Mouse (Mus musculus) liver, adult 2 months (tissue): ENCODE measurements around the gene Mtln. TPM values are rescaled to one million over a fixed set of nuclear protein-coding genes. Genes with fewer than 3 reads are reported as not detected.

ENCODE experiments used
- DNase-seq: peaks from one replicate; pipeline ENCODE4 v3.0.0-alpha.2; 2011; ENCODE audit warnings: low read depth, low spot score; ENCODE audit errors: extremely low read depth
- H3K27ac ChIP-seq: fragments of 200-500 bp; replicated peaks from 2 replicates; pipeline ENCODE4 v1.5.1; 2012; ENCODE audit warnings: low read depth, mild to moderate bottlenecking, control low read depth, inconsistent platforms, low read length; ENCODE audit not compliant: insufficient read depth
- H3K27me3 ChIP-seq: fragments of 200-500 bp; 2 replicates; pipeline ENCODE4 v1.6.1; 2012; ENCODE audit warnings: mild to moderate bottlenecking, moderate library complexity, low read length, inconsistent platforms; ENCODE audit not compliant: control insufficient read depth, insufficient read depth
- H3K36me3 ChIP-seq: fragments of 200-500 bp; 2 replicates; pipeline ENCODE4 v1.6.1; 2012; ENCODE audit warnings: low read length, inconsistent platforms; ENCODE audit not compliant: control insufficient read depth, insufficient read depth
- H3K4me1 ChIP-seq: fragments of 200-500 bp; 2 replicates; pipeline ENCODE4 v1.6.1; 2011; ENCODE audit warnings: low read length; ENCODE audit not compliant: control insufficient read depth, insufficient read depth
- H3K4me3 ChIP-seq: fragments of 200-500 bp; 2 replicates; pipeline ENCODE4 v1.5.1; 2011; ENCODE audit warnings: low read depth, mild to moderate bottlenecking, control low read depth, low read length, moderate library complexity; ENCODE audit not compliant: insufficient read depth
- H3K79me2 ChIP-seq: fragments of 200-500 bp; 2 replicates; pipeline ENCODE4 v1.6.1; 2012; ENCODE audit warnings: inconsistent platforms, mild to moderate bottlenecking, low read length, moderate library complexity; ENCODE audit not compliant: control insufficient read depth, insufficient read depth
- H3K9ac ChIP-seq: fragments of 200-500 bp; 2 replicates; pipeline ENCODE4 v1.6.1; 2012; ENCODE audit warnings: low read depth, mild to moderate bottlenecking, control low read depth, inconsistent platforms, low read length
- CTCF ChIP-seq: fragments of 200-500 bp; IDR thresholded peaks from 2 replicates; pipeline ENCODE4 v1.5.1; 2011; ENCODE audit warnings: low read depth, low read length, control low read depth
- POLR2A ChIP-seq: fragments of 200-500 bp; IDR thresholded peaks from 2 replicates; pipeline ENCODE4 v1.6.1; 2011; ENCODE audit warnings: low read length, control low read depth; ENCODE audit not compliant: insufficient read depth; ENCODE audit errors: extremely low read depth
- WGBS: fragments of 180-500 bp; shearing (Covaris S2); methylation state at CpG from one replicate; pipeline ENCODE4 v1.1.7; 2018; 5-methylcytosine and 5-hydroxymethylcytosine counted together
- polyA plus RNA-seq: library from polyadenylated mRNA; depleted of rRNA; stranded (reverse); fragments of >200 nt; gene quantifications from 2 replicates; pipeline ENCODE4 v1.2.3, GENCODE M21; 2012
- total RNA-seq: library from RNA; depleted of rRNA; stranded (reverse); fragments of >200 nt; gene quantifications from 2 replicates; pipeline ENCODE4 v1.2.3, GENCODE M21; 2014

Mtln gene
- total and polyA plus RNA-seq, 2 experiments: 29.9 to 47.6 TPM

DNA sequence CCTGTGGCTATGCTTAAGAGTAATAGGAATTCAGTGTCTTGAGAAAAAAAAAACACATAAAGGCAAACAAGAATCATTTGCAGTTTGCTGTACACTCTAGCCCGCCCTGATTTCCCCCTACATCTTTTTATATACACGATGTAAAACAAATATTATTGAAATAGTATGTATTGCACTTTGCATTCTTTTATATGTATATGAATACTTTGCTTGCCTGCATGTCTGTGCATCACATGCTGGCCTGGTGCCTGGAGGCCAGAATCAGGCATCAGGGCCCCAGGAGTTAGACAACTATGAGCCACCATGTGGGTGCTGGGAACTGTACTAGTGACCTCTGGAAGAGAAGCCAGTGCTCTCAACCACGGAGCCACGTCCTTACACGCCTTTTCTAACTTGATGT lies 5.1 kb downstream of the Mtln start:
- 96% methylated on average over 5 of the region's 5 CpGs for WGBS
- DNase-seq: no peak
- no peaks in the 10 kb centered on the region for H3K27me3 ChIP-seq
- no peaks in the 10 kb centered on the region for H3K36me3 ChIP-seq
- peaks cover 5% of the 10 kb centered on the region; the same call in 1 of the 2 replicates for H3K4me1 ChIP-seq
- no peaks in the 10 kb centered on the region for H3K79me2 ChIP-seq
- H3K4me3 ChIP-seq: no peak overlapping the region
- no peak for TF ChIP-seq POLR2A
- H3K27ac ChIP-seq: no peak overlapping the region
- no peak overlapping the region for H3K9ac ChIP-seq

DNA sequence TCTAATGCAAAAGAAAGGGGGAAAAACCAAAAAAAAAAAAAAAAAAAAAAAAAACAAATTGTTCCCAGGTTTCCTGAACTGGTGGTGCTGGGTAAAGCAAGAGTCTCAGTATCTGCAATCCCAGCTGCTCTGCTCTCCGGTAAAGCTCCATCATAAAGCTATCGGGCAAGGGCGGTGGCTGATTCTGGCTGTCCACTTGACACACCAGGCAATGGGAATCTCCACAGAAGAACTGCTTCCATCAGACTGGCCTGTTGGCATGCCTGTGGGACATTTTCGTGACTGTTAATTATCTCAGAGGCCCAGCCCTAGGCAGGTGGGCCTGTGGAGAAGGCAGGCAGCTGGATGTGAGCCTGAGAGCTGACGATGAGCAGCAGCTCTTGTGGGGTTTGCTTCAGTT lies 13.8 kb downstream of the Mtln start:
- DNase-seq: no peak
- Histone ChIP-seq H3K9ac (no peak overlapping the region), H3K27me3 (no peaks in the 10 kb centered on the region), H3K36me3 (no peaks in the 10 kb centered on the region), H3K27ac (no peak overlapping the region), H3K79me2 (no peaks in the 10 kb centered on the region), H3K4me3 (no peak overlapping the region), H3K4me1 (no peaks in the 10 kb centered on the region)
- 94% methylated on average over 5 of the region's 5 CpGs for whole genome bisulfite sequencing
- no peak for TF ChIP-seq POLR2A
- no peak for TF ChIP-seq CTCF

DNA sequence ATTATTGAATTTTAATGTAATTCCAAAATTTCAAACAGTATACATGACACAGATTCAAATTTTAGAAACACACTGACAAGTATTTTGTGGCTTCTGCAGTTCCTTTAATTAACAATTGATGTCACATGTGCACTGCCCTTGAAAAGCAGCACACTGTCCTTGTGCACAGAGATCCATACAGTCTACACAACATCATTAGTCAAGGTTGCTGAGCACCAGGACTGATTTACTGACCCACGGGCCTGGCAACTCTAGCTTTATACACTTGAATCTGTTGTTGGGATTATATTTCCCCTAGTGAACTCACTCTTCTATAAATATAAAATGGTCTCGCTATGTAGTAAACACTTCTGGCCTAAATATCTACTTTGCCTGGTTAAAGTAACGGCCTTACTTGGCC lies 17.3 kb downstream of the Mtln start:
- Histone ChIP-seq H3K4me3 (no peak overlapping the region), H3K27me3 (no peaks in the 10 kb centered on the region), H3K9ac (no peak overlapping the region), H3K79me2 (no peaks in the 10 kb centered on the region), H3K4me1 (no peaks in the 10 kb centered on the region), H3K36me3 (no peaks in the 10 kb centered on the region), H3K27ac (no peak overlapping the region)
- no peak for DNase-seq
- TF ChIP-seq POLR2A (no peak), CTCF (no peak)
- 90% methylated on average over 3 of the region's 3 CpGs for WGBS

DNA sequence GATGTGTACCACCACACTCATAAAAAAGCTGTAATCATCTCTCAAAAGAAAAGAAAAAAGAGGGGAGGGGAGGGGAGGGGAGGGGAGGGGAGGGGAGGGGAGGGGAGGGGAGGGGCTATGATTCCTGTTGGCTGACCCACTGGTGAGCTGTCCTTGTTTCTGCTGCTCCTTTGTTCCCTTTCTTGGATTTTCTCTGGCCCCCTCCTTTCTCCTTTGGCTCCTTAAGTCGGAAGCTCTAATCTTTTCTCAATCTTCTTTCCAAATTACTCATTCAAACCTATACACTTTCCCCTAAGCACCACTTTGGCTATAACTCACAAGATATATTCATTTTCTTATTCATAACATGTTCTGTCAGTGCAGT lies 17.7 kb downstream of the Mtln start:
- H3K36me3 ChIP-seq: no peaks in the 10 kb centered on the region
- no peaks in the 10 kb centered on the region for H3K4me1 ChIP-seq
- H3K27ac ChIP-seq: no peak overlapping the region
- 91% methylated on average over 1 of the region's 1 CpGs for WGBS
- TF ChIP-seq POLR2A: no peak
- TF ChIP-seq CTCF: no peak
- H3K9ac ChIP-seq: no peak overlapping the region
- DNase-seq: no peak
- no peaks in the 10 kb centered on the region for H3K79me2 ChIP-seq
- H3K27me3 ChIP-seq: no peaks in the 10 kb centered on the region
- H3K4me3 ChIP-seq: no peak overlapping the region

DNA sequence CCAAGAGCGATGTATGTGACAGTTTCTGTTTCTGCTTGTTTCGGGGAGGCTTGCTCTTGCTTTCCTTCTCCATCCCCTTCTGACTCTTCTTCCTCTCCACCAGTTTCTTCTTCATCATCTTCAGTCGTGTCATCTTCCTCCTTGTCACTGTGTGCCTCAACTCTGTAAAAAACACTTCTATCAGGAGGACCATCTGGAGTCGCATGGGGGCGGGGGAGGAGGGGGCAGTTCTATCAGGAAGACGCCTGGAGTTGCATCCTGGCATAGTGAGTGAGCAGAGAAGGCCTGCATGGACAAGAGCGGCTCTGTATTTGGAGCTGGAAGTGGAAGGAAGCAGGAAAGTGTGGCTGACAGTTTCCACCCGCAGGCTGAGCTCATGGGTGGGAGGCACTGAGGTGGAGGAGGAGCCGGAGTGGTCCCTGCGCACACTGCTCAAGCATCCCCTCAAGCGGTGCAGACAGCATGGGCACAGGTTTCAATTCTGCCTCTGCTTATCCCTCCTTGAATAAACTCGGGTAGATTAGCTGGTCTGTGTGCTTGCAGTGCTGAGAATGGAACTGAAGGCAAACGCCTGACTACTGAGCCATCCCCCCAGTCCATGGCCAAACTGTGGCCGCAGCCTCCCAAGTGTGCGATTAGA lies 18.2 kb downstream of the Mtln start:
- Histone ChIP-seq H3K27me3 (no peaks in the 10 kb centered on the region), H3K27ac (no peak overlapping the region), H3K4me3 (no peak overlapping the region), H3K36me3 (no peaks in the 10 kb centered on the region), H3K9ac (no peak overlapping the region), H3K79me2 (no peaks in the 10 kb centered on the region), H3K4me1 (no peaks in the 10 kb centered on the region)
- no peak for TF ChIP-seq POLR2A
- TF ChIP-seq CTCF: no peak
- DNase-seq: no peak
- 80% methylated on average over 15 of the region's 15 CpGs for WGBS

DNA sequence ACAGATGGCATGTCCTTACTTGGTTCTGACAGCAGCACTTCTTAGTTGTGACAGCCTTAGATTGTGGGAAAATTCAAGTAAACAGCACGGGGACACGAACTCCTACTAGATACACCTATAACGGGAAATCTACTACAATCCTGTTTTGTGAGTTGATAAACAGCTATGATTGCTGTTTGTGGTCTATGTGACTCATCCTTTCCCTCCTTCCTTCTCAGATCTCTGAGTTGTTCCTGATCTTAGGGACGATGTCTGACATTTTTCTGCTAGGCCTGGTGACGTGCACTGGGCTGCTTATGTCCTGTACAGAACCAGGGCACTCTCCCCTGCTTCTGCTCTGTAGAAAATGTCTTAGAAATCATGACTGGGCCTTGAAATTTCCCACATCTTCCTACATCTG lies 30.7 kb downstream of the Mtln start:
- no peak overlapping the region for H3K4me3 ChIP-seq
- no peaks in the 10 kb centered on the region for H3K27me3 ChIP-seq
- no peaks in the 10 kb centered on the region for H3K4me1 ChIP-seq
- DNase-seq: no peak
- no peak overlapping the region for H3K9ac ChIP-seq
- no peak for TF ChIP-seq POLR2A
- WGBS: 83% methylated on average over 5 of the region's 5 CpGs
- no peak overlapping the region for H3K27ac ChIP-seq
- no peaks in the 10 kb centered on the region for H3K79me2 ChIP-seq
- H3K36me3 ChIP-seq: no peaks in the 10 kb centered on the region
